Mouse (Mus musculus) heart, adult 8-10 months (tissue): ENCODE data around the gene Ankfn1. TPM values are rescaled to one million over a fixed set of nuclear protein-coding genes. Genes with fewer than 3 reads are reported as not detected.
A peak's percentile ranks its signal among the peaks of the same experiment; 100 is the strongest.

ENCODE experiments used
- DNase-seq: peaks from one replicate; pipeline ENCODE4 v3.0.0; 2022; ENCODE audit warnings: low spot score
- total RNA-seq, 4 experiments: library from RNA; stranded (reverse); gene quantifications; 2 replicates each; pipeline ENCODE4 v1.2.4; 2022

The Ankfn1 gene
- total RNA-seq, 4 experiments from 2014 or later: not detected

DNA sequence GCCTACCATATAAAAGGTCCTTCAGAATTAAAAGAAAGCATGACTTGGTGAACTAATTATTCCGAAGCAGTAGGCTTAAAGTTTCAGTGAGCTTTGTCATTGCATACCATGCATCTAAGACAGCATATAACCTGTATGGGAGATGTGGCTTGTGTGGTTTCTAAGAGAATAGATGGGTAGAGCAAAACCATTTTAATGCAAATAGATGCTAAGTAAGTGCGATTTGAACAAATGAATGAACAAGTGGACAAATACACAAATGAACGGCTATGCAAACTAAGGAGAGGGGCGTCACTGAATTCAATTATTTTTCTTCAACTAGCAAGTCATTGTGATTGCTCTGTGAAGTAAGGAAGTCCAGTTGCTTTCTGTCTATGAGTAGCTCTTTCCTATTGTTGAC lies 198.3 kb downstream of the Ankfn1 start:
- no peak for DNase-seq

DNA sequence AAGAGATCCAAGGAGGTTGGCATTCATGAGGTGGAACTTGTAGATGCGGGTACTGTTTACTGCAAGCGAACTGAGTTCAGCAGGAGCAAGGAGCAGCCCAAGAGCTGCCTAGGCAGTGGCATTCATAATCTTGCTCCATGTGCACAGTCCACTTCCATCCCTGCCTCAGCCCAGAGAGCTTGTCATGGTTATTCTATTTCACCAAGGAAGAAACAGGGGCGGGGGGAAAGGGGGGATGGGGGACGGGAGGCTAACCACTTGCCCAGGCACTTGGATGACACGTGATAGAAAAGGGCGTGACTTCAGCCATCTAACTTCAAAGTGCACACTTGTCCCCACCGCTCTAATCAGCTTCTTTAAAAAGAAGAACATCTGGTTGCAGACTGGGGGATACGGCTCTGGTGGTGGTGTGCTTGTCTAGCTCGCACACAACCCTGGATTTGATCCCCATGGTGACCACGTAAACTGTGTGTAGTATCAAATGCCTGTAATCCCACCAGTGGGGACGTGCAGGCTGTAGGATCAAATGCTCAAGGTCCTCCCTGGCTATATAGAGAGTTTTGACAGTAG lies 203.1 kb downstream of the Ankfn1 start:
- DNase-seq: no peak

DNA sequence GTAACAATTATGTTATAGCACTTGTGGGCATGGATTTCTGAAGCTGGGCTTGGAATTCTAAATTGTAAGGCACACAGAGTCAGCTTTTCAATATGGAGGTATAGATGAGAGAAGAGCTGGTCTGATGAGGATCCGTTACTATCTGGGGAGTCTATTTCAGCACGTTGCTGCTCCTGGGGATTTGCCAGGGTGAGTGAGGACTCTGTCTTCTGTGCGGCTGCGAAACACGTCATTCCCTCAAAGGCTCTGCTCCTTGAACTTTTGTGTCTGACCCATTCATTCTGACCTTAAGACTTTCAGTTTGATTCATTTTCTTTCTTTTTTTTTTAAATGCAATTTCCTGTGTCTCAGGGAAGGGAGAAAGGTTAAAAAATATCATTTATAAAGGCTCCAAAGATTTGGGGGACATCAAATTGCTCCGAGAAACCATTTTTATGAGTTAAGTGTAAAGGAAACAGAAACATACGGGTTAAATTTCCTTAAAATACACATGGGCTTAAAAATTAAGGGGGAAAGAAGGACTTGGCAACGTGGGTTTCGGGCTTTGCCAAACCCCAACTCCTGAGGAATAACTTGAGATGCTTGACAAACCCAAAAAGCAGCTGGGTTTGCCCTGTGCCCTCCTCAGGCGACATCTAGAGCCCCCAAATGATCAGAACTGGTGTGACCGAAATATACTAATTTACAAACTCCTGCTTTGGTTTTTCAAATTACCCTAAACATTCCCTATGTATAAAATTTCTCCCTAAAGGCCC lies 207.9 kb downstream of the Ankfn1 start:
- no peak for DNase-seq

DNA sequence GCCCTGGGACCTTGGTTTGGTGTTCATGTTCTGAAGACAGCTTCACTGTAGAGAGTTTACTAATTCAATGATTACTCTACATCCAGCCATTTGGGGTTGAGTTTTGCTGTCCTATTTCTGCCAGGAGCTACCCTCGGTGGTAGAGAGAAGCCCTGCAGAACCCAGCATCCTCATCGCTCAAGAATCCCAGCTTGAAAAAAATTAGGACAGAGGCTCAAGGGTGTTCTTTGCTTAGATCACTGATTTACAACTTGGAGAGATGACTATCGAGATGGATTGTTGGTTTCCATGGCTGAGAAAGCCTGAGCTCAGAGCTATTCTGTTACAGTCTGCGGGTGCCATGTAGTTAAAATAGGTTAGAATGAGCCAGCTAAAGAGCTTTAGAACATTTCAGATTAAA lies 209.2 kb downstream of the Ankfn1 start:
- DNase-seq: no peak

DNA sequence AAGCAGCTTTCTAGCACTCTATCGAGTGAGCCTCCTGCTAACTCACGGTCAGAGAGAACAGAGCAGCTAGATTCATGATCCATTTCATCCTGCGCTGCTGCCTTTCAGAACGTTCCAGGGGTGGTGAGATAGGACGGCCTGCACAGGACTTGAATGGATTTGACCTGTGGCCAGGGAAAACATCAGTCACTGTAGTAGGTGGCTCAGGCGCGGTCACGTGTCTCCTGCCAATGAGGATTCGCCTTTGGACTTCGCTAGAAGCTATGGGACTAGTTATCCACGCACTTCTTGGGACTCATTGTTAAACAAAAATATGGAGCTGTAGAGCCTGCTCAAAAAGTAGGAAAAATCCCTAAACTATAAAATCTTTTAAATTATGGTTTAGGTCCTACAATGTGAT lies 226.0 kb downstream of the Ankfn1 start:
- DNase-seq: no peak

DNA sequence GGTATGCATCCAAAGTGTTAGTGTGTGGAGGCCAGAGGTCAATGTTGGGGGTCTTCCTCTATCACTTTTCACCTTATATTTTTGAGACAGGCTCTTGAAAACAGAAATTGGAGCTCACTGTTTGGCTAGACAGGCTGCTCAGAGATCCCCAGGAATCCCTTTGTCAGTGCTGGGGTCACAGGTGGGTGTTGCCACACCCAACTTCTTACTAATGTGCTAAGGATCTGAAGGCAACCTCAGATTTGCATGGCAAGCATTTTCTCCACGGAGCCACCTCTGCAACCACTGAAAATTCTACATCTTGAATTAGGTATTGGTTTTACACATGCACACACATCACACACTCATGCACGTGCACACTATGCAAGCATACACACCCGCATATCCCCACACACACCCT lies 226.5 kb downstream of the Ankfn1 start:
- DNase-seq: no peak

DNA sequence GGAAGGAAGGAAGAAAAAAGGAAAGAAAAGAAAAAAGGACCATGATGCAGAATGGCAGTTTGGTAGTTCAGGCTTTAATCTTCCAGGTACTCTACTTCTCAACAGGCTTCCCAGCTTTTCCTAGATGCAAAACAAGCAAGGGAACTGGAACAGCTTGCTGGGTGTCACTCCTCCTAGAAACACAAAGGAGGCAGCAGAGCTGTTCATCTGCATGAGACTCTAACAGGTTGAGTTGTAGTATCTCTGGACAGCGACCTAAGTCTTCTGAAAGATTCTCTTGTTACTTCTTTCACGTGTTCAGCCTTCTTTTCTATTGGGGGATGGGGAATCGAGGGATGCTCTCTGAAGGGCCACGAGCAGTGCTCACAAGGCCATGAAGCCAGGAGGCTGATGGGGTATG lies 228.7 kb downstream of the Ankfn1 start:
- no peak for DNase-seq

DNA sequence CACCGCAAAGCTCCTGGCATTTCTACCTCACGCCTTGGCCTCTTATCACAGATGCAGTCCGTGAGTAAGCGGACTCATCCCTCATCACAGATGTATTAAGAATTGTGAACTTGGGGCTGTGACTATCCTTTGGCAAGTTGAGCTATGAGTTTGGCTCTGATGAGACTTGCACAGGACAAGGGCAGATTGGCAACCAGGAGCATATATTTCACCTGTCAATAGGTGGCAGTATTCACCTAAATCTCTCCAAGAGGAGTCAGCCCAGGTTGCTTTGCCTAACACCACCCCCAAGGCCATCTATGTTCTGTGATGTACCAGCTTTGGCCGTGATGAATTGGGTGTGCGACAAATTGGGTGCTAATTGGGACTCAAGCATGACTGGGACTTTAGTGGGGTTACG lies 231.3 kb downstream of the Ankfn1 start:
- peak; percentile 8 for DNase-seq

DNA sequence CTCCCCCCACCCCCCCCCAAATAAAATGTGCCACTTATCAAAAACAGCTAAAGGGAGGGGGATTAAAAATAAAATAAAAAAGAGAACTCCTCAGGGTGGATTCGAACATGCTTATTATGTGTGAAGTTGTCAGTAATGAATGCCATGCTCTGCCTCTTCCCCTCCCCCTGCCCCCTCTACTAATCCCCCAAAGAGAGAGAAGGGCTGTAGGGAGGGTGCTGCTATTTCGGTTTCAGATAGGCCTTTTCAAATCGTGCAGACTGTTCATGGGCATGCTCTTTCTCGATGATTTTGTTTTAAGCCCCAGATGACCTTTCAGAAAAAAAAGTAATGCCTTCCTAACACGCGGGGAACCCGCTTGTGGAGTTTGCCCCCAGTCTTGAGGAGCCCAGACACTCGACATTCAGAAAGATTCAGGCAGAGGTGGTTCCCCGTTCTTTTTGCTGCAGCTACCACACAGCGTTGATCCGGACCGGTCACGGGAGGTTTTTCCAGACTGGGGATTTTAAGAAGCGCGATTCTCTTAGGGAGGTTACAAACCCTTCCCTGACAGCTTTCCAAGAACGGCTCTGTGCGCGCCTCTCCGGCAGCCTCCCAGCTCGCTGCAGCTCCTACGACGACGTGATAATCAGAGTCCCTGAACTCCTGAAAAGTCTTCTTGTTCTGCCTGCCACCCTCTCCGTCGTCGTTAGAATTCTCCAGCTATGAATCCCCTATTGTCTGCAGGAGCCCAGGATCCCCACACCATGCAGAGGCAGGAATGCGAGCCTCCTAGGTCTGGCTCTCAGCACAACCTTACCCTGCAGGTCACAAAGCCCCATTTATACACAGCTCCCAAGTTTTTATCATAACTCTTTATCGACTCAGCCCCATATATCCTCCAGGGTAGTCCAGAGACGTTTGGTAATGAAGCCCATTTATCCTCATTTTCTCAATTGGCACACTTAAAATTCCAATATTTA lies 232.3 kb downstream of the Ankfn1 start:
- DNase-seq: no peak

DNA sequence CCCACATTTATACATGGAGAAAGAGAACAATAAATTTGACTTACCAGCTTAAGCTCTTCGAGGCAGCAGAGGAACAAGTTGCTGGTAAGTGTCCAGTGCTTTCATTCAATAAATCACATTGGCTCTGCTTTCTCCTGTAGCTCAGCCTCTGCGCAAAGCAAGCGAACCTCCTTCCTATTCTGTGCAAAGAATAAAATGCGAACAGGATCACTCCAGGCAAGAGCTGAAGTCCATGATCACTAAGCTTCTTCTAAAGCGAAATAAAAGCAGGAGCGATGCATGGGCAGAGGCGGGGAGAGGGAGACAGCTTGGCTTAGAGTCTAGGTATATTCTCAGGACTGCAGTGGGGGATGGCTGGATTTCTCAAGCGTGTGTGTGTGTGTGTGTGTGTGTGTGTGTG lies 239.1 kb downstream of the Ankfn1 start:
- no peak for DNase-seq

DNA sequence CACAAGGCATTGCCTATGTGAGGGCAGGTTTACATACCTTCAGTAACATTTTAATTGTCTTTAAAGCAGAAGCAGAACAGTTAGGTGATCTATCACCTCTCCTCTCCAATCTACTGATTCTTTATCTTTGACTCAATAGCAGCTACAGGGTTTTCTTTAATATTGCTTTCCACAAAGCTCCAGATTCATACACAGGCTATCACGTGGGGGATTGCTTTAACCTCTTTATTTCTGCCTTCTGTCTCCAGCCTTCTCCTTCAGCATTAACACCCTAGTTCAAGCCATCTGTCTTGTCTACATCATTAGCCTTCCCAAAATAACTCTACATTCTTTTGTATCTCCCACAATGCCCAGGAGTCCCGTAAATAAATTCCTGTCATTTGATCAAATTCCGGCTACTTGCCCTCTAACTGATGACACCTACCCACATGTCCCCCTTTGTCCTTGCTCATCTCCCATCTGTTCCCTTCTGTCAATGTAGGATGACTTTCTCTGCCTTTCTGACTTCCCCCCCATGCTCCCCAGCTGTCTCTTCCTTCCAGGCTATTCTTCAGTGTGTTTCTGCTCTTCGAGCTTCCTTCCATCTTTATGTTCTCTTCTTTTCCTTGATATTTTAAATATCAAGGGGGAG lies 249.5 kb downstream of the Ankfn1 start:
- no peak for DNase-seq

DNA sequence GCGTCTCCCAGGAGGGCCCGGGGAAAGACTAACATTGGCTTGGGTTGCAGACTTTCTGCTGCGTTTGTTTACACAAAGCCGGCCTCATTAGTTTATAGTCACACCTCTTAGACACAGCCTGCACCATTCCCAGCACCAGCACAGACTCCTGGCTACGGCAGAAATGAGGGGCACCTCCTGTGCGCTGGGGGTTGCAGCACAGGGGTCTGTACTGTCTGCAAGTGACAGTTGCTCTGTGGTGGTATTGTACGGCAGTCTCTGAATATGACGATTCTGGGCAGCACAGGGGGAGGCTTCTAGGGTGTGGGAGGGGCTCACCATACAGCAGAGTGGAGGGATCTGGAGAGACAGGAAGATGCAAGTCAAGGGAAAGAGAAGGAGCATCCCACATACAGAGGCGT lies 262.0 kb downstream of the Ankfn1 start:
- DNase-seq: no peak

DNA sequence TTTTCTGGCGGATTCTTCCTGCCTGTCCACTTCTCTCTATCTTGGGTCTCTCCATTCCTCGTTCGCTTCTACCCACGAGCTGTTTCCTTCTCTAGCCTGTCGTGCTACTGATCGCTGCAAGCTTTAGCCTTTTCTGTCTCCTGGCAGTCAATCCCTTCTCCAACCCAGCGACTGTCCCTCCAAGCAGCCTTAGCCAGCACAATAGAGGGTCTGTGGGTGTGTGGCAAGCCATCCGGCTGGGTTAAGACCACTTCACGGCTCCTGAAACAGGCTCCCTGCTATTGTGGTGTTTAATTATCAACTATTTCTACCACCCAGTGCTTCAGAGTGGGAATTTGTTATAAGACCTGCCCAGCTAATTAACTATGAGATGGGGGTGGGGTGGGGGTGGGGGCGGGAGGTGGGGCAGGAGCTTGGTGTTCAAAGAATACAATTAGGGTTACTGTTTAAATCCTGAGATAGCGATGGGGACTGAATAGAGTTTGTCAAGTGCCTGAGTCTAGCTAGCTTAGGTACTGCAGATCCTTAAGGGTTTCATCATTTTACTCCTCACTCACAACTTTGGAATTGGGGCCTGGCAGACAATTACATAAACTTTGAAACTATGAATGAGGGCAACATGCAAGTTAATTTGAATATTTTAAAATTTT lies 268.7 kb downstream of the Ankfn1 start:
- DNase-seq: no peak

DNA sequence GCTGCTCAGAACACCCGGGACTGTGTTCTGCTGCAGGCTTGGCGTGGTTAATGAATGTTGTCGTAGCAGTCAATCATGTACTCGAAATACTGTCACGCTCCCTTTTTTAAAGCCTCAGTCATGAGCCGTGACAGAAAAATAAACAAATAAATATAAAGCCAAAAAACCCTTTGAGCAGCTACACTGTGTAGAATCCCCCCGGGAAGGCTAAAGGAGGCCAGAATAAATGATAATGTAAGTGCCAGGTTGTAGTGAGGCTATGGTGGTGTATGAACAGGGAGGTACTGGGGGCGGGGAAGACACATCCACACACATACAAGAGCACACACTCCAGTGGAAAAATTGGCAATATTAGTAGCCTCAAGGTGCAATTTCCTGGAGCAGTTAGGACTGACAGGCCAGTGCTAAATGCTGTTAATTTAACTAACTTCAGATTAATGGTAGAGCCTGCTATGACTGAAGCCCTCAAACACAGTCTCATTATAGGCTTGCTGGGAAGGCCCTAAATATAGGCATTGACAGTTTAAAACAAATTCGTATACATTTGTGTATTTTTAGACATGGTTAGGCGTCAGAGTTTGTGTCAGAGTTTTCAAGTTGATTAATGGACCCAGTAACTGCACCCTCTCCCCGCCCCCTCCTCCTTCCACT lies 270.7 kb downstream of the Ankfn1 start:
- no peak for DNase-seq

DNA sequence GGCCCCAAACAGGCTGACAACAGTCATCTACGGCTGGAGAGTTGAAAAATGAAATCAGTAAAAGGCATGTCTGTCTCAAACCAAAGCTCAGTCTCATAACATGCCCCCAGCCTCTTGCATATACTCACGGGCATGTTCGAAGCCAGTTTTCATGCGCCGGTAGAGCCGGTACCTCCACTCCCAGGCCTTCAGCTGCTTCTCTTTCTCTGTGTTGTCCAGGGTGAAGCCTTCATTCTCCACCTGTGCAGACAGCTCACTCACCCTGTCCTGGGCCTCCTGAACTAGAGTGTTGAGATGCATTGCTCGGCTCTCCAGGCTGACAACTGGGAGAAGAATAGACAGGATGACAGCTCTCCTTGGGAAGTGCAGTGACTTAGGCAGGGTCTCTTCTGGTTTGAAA lies 272.4 kb downstream of the Ankfn1 start:
- no peak for DNase-seq

DNA sequence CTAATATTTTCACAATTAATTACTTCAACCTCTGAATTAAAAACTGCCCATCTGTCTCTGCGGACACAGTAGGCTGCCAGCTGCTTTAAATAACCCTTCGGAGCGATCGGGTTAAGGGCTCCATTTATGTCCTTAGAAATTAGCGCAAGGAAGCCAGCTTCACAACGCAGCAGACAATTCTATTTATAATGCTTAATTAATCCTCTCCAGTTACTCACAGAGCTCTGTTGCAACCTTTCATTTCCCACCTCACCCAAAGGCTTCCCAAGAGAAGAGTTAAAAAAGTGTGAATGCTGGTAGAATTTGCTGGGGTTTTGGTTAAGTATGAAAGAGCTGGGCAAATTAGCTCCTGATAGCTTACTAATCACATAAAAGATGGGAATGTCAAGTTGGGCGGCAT lies 275.7 kb downstream of the Ankfn1 start:
- DNase-seq: no peak

DNA sequence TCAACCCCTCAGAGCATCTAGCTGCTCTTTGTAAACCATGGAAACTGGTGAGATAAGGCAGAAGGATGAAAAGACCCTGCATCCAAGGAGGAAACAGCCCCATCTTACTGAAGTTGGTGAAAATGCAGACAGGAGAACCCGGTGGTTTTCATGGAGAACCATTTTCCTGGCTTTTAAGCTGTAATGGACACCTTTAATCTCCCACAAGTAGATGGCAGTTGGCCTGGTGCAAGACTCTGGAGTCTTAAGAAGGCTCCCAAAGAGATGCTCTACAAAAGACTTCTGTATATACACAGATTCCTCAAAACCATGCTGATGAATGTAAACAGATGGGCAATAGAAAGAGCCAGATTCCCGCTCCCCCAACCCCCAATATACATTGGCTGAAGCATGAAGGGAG lies 276.5 kb downstream of the Ankfn1 start:
- no peak for DNase-seq

DNA sequence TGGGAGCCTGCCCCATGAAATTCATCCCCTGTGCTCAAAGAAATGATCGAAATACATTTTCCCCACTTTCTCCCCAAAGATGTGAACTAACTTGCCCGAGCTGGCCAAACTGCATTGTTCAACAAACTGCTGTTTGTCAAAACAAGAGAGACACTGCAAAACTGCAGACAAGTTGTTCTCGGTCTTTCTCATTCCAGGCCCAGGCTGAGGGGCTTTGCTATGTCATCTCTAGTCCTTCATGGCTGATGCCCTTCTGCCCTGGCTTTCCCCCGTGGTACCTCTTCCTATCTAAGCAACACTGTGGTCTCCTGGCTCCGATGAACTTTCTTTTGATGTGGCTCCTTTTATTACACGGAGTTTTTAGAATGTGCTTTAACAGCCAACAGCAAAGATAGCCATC lies 296.4 kb downstream of the Ankfn1 start:
- no peak for DNase-seq

DNA sequence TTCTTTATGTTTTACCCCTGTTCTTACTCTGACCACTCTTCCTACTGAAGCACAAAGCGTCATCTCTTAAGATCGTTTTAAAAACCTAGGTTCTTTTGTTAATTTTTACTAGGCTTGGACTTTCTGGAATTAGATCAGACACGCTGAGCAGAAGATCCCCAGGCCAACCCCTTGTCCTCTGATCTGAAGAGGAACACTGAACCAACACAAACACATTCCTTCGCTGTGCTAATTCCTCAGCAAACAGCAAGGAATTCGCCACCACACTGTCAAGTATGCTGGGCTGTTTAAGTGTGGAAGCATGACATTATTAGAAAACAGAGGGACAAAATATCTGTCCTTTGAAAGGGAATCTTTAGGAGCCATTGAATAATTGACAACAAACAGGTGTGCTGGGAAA lies 300.5 kb downstream of the Ankfn1 start:
- no peak for DNase-seq

DNA sequence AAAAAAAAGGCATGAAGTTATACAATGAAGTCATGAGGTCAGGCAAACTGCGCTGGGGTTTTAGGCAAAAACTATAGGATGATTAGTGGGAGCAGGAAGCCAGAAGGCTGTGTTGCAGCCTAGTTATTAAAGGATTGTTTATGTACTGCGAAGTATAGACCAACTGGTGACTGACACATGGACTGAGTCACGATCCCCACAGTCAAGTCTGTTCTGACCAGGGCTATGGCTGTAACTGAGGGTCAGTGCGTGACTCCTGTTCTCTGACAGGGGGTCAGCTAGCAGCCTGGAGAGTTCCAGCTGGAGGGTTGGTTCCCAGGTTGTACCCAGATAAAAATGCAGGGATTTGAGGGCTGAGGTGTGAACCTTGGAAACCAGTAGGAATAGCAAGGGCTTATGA lies 301.4 kb downstream of the Ankfn1 start:
- DNase-seq: no peak

DNA sequence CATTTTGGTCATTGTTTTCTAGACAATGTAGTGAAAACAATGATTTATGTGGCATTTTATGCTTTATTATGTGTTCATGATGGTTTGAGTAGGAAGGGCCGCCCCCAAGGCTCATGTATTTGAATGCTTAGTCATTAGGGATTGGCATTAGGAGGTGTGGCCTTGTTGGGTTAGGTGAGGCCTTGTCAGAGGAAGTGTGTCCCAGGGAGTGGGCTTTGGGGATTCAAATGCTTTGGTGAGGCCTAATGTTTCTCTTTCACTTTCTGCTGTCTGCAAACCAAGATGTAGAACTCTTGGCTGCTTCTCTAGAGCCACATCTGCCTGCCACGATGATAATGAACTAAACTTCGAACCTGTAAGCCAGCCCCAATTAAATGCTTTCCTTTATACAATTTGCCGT lies 304.6 kb downstream of the Ankfn1 start:
- no peak for DNase-seq
